Mouse (Mus musculus) left cerebral cortex, adult 8-10 months (tissue): ENCODE data around the gene Pnpla6. TPM values are rescaled to one million over a fixed set of nuclear protein-coding genes. Genes with fewer than 3 reads are reported as not detected.

ENCODE experiments used
- DNase-seq, 2 experiments: peaks; one replicate each; pipeline ENCODE4 v3.0.0; 2022; ENCODE audit warnings: low spot score in 2 of 2
- total RNA-seq, 4 experiments: library from RNA; stranded (reverse); gene quantifications; 2 replicates each; pipeline ENCODE4 v1.2.4; 2022

Pnpla6 gene
- total RNA-seq, 4 experiments from 2014 or later, result 62.6 to 70.7 (median 67.0) TPM

DNA sequence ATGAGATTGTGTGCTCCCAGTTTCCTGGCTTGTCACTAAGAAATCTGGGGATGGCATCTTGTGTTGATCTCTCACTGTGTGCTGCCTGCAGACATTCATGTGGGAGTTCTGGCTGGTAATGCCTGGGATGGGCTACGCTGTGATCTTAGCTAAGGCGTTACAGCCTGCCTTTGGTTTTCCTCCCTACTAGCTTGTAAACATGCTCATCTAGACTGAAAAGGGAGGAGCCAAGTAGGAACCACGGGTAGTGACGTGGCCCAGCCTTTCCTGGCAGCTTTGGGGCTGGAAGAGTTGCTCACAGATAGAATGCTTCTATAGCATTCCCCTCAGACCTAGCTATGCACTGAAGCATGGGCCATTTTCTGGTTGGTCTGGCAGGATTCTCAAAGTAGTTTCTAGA is 13.0 kb upstream of the Pnpla6 start:
- DNase-seq, result no peak

DNA sequence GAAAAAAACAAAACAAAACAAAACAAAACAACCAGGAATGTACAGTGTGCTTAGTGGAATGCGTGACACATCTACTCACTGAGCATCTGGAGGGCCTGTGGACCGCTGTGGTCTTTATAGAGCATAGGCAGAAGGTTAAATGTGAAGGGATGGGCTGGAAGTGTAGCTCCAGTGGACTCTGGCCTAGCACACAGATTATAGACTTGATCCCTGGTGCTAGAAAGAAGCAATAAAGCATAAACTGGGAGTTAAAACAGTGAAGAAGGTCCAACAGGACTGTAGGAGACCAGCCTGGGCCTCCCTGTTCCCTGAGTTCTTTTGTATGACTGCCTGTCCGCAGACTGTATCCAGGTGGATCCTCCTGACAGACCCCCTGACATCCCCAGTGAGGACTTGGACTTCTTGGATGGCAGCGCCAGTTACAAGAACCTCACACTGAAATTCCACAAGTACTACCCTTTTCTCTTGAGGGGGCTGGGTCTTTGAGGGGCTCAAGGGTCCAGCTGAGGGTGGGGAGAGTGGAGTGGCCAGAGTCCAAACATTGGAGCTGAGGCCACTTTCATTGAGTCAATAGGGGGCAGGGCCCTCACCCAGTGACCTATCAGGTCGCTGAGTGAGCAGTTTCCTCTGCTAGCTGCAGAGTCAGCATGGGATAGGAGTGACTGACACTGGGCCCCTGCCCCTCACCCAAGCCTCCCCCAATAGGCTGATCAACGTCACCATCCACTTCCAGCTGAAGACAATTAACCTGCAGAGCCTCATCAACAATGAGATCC is 7.0 kb upstream of the Pnpla6 start:
- no peak for DNase-seq

DNA sequence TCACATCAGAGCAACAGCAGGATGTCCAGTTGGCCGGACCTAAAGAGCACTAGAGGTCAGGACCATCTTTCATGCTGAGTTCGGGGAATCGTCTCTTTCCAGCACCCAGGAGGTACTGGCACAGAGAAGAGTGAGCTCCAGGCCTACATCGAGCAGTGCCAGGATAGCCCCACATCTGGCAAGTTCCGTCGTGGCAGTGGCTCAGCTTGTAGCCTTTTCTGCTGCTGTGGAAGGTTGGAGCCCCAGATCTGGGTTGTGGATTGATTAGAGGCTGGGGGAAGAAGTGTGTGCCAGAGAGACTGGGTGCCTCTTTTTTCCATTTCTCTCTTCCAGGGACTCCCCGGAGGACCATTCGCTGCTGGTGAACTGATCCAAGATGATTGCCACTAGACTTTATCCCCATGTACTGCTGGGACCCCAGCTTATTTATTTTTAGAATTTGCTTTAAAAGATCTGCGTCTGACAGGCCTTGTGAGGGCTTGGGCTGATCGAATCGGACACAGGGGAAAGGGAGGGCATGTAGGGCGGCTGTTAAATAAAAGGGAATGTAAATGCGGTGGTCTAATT is 420 bp upstream of the Pnpla6 start:
- no peak for DNase-seq

DNA sequence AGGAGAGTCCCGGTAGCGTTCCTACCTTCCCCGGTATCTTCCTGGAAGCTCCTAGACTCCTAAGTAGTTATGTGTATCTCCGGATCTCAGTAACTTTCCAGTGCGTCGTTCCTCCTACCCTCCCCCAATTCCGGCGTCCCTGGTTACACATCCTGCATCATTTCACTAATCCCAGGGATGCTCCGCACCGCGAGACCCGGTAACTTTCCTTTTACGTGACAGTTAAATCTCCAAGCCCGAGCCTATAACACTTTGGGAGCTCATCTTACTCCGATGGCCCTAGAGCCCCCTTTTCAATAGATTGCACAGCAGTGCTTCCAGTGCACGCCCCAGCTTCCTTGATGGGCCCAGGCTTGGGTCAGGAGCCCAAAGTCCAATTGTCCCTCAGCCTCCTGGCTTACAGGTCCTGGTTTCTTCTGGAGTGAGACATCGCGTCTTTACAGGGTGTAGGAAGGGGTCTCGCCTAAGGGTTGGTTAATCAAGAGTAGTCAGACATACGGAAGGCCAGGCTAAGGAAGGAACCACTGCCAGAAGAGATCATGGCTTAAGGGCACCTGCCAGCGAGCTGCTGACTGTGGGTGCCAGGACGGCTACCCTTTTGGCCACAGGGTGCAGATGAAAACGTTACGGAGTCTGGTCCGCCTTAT is 710 bp downstream of the Pnpla6 start:
- DNase-seq, result peak; percentile 51 to 59

DNA sequence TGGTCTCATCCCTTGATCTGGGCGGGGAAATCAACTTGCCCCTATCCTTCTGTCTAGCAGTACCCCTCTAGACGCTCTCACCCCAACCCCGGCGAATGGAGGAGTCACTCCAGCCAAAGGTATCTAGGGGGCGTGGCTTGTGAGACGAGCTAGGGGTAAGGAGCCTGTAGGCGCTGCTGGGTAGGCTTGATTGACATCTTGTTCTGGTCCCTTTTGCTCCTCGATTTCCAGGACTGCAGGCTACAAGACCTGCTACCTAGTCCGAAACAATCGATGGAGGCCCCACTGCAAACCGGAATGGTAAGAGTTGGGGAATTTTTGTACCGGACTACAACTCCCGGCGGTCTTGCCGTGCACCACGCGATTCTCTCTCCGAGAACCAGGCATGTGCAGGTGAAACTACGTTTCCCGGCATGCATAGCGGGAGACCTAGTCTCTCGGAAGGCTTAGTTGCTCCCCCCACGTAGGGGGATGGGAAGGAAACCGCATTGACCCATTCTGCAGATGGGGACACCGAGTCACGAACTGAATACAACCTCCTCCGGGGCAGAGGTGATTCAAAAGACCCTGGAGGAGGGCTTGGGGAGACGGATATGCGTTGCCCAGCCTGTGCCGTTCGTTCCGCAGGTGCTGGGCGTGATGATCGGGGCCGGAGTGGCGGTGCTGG is 1.4 kb downstream of the Pnpla6 start:
- peak; percentile 91 to 96 for DNase-seq

DNA sequence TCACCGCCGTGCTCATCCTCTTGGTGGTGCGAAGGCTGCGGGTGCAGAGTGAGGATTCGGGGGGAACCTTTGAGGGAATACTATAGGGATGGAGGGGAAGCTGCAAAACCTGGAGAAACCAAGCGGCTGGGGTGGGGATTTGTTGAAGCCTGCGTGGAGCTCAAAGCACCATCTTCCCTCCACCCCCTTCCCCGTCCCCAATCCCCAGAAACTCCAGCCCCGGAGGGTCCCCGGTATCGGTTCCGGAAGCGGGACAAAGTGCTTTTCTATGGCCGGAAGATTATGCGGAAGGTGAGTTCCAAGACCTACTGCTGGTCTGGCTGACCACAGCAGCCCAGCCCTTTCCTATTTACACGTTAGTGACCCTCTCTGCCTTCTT is 1.9 kb downstream of the Pnpla6 start:
- no peak for DNase-seq

DNA sequence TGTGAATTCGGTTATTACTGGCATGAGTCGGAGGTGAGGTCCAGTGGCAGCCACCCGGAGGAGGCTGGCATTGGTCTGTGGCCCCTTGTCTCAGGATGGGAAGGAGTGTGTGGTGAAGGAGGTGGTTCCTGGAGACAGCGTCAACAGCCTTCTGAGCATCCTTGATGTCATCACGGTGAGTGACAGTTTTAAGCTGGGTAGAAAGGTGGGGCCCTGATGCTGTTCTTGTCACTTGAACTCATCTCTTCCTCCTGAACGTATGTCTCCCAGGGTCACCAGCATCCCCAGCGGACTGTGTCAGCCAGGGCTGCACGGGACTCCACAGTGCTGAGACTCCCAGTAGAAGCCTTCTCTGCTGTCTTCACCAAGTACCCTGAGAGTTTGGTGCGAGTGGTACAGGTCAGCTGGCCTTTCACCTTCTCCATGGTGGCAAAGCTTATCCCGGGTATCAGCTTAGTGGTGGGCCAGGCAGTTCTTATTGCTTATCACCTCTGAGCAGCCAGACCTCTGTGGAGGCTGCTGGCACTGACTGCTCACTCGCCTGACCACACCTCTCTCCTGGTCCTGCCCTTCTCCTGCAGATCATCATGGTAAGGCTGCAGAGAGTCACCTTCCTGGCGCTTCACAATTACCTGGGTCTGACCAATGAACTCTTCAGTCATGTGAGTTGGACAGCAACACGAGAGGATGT is 7.0 kb downstream of the Pnpla6 start:
- DNase-seq, result no peak

DNA sequence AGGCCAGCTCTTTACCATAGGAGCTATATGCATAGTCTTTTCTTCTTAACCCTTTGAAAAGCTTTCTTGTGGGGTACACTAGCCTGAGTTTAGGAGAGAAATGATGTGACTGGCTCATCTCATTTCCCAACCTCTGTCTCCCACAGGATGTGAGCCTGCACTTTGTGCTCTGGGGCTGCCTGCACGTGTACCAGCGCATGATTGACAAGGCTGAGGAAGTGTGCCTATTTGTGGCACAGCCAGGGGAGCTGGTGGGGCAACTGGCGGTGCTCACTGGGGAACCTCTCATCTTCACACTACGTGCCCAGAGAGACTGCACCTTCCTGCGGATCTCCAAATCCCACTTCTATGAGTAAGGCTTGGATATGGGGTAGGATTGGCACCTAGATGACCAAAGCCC is 15.6 kb downstream of the Pnpla6 start:
- no peak for DNase-seq

DNA sequence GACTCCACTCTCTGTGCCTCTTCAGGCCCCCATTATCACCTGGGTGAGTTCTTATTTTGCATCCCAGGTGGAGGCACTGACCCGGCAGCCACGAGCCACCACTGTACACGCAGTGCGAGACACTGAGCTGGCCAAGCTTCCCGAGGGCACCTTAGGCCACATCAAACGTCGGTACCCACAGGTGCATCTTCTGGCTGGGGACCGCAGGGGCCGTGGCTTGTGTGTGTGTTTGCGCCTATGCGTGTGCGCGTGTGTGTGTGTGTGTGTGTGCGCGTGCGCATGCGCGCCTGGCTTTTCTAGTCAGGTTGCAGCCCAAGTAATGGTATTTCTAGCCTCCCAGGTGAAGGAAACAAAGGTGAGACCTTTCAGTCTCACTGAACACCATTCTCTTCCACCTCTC is 16.8 kb downstream of the Pnpla6 start:
- DNase-seq, result no peak

DNA sequence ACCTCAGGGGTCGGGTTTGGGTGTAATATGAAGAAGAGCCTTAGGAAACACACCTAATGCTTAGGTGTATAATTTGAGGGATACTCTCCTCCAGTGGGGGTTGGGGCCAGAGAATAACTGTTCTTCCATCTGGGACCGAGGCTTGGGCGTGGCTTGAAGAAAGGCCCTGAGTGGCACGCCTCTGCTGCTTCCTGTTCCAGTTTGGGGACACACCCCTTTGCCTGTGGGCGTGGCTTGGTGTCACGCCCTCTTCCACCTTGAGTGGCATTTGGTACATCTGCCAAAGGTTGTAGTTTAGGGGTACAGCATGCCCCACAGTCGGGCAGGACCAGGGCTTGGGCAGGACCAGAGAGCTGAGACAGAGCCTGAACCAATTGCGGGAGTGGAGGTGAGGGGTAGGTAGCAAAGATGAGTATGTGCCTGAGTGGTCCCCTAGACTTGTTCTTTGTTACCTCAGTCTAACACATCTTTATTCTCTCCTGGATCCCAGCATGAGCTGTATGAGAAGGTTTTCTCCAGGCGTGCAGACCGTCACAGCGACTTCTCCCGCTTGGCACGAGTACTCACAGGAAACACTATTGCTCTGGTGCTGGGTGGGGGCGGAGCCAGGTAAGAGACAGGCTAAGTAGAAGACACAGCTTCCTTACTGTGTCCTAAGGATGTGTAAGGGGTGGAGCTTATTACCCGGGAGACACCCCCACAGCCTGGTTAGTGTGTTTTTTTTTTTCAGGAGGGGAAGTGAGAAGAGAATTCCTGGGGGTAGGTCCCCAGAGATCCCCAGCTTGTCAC is 21.1 kb downstream of the Pnpla6 start:
- no peak for DNase-seq

DNA sequence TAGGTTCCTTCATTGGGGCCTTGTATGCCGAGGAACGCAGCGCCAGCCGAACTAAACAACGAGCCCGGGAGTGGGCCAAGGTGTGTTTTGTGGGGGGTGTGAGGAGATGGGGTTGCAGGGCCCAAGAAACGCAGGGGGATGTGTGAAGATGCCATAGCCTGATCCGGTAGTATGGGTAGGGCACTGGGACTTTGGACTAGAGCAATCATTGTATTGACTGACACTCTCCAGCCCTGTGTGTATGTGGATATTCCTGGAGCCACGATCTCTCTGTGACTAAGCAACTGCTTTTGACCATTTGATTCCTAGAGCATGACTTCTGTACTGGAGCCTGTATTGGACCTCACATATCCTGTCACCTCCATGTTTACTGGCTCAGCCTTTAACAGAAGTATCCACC is 21.8 kb downstream of the Pnpla6 start:
- DNase-seq, result no peak

DNA sequence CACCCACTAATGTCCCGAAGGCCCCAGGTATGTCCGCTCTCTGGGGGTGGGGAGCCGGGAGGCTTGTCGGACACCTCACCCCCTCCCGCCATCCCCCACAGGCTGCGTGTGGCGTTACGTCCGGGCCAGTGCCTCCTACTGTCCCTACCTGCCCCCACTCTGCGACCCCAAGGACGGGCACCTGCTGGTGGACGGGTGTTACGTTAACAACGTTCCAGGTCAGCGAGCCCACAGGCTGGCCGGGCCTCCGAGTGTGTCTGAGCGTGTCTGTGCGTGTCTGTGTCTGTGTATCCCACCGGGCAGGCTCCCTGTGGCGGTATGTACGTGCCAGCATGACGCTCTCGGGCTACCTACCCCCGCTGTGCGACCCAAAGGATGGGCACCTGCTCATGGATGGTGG is 22.5 kb downstream of the Pnpla6 start:
- no peak for DNase-seq

DNA sequence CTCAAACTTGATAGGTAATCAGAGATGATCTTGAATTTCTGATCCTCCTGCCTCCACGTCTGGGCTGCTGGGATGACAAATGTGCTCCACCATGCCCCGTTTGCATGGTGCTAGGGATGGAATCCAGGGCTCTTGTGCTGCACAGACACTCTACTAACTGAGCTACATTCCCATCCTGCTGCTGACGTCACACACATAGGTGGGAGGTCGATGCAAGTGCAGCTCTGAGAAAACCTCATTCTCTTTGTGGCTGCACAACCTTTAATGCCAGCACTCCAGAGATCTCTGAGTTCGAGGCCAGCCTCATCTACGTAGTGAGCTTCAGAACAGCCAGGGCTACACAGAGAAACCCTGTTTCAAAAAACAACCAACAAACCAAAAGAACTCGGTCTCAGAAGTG is 24.0 kb downstream of the Pnpla6 start:
- DNase-seq, result no peak

DNA sequence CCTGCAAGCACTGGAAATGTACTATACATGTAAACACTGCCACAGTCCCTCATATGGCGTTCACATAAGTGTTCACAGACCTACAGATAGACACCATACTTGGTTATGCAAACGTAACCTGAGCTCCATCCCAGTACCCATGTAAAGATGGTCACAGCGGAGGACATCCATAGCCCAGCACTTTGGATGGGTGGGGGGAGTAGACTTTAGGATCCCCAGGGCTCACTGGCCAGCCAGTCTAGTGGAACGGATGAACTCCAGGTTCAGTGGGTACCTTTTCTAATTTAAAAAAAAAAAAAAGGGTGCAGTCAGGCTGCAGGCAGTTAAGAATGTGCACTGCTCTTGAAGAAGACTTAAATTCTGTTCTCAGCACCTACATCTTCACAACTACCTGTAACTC is 24.9 kb downstream of the Pnpla6 start:
- DNase-seq, result no peak

DNA sequence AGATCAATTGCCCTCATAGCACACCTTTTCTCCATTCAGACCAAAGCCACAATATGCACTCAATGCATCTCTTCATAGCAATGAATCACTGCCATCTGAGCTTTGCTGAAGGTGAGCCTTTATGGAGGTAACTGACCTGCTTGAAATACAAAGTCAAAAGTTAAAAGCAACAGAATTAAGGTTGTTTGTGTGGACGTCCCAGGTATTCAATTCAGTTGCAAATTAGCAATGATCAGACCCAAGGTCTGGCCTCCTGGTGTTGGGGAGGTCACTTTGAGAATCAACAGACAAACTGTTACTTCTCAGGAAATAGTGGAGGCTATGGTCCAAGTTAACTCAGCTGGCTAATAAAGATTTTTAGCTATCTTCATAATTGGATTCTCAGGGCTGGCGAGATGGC is 31.3 kb downstream of the Pnpla6 start:
- no peak for DNase-seq

DNA sequence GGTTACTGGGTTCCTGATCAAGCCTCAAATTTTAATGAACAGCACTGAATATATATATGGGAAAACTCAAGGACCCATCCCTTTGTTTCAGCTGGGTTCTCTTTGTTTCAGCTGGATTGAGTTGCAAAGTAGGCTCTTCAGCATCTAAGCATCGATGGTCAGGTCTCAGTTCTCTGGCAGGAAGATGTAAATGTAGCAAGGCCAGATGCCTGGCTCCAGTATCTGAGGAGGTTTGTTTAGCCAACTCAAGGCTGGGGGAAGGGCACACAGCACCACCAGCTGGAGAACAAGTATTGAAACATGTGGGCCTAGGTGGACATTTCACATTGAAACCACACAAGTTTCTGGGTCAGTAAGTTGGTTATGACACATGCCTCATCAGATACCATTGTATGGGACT is 37.1 kb downstream of the Pnpla6 start:
- DNase-seq, result no peak

DNA sequence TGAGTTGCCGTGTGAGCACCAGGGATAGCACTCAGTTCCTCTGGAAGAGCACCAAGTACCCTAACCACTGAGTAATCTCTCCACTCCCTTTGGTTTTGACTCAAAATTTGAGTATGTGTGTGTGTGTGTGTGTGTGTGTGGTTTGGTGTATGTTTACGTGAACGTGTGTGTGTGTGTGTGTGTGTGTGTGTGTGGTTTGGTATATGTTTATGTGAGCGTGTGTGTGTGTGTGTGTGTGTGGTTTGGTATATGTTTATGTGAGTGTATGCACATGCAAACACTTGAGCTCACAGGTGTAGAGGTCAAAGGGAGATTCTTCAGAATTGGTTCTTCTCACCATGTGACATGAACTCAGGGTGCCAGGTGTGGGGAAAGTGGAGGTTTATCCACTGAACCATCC is 40.9 kb downstream of the Pnpla6 start:
- no peak for DNase-seq

DNA sequence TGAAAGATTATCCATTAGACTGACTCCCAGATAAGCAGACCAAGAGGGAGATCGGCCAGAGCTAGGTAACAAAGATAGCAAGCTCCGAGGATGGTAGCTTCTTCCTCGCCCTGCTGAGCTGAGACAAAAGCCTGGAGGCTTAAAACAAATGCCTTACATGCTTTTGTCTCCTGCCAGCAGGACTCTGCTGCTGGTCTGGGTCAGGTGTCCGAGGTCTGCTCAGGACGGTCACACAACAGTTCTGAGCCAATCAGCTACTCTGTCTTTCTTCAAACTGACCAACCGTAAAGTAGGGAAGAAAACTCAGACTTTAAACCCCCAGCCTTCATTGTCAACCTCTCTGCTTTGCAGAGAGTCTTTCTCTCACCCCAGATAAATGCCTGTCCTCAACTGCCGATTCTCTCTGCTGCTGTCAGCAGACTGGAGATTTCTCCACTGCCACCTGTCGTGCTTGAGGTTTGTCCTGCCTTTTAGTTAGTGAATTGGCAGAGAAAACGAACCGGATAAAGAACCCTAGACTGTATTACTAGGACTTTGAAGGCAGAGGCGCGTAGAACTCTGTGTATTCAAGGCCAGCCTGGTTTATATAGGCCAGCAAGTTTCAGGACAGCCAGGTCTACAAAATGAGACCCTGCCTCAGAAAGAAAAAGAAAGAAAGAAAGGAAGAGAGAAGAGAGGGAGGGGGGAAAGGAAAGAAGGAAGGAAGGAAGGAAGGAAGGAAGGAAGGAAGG is 52.6 kb downstream of the Pnpla6 start, which contains the start of gene C330021F23Rik:
TSS of gene C330021F23Rik (plus strand) at position 350 of the 731 bp plus-strand sequence.
- DNase-seq, result no peak

DNA sequence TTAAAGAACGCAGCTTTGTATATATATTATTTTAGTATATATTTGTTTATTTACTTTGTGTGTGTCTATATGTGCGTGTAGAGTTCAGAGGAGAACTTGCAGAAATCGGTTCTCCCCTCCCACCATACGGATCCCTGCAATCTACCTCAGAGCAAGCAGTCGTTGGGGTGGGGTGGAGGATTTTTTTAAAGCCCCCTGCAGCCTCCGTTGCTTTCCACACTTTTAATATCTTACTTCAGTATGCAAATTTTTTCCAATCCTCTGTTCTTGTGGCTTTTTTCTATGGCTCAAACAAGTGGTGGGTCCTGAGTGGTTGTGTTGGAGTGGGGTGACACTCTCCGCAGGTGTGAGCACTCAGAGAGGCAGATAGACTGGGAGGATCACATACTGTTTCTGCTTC is 53.2 kb downstream of the Pnpla6 start:
- no peak for DNase-seq

DNA sequence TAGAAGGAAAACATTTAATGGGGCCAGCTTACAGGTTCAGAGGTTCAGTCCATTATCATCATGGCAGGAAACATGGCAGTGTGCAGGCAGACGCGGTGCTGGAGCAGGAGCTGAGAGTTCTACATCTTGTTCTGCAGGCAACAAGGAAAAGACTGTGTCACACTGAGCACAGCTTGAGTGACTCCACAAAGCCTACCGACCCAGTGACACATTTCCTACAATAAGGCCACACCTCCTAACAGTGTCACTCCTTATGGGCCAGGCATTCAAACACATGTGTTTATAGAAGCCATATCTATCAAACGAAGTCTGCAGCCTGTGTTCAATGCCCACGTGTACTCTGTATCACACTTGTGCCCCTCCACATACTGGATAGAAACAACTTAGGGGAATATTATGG is 54.6 kb downstream of the Pnpla6 start:
- DNase-seq, result no peak
